Mouse (Mus musculus) kidney, adult 2 months (tissue): Measurements from ENCODE around the gene Decr2.
A peak's percentile ranks its signal among the peaks of the same experiment; 100 is the strongest.

ENCODE experiments used
- CTCF ChIP-seq: fragments of 200-500 bp; conservative IDR thresholded peaks from 2 replicates; pipeline ENCODE4 v1.5.1; 2011; ENCODE audit warnings: low read depth, mild to moderate bottlenecking, control low read depth, low read length, moderate library complexity, mixed read lengths; ENCODE audit not compliant: insufficient read depth, insufficient read length
- POLR2A ChIP-seq: fragments of 200-500 bp; IDR thresholded peaks from one replicate; pipeline ENCODE4 v1.6.1; 2011; ENCODE audit warnings: low read depth, low read length, control low read depth

DNA sequence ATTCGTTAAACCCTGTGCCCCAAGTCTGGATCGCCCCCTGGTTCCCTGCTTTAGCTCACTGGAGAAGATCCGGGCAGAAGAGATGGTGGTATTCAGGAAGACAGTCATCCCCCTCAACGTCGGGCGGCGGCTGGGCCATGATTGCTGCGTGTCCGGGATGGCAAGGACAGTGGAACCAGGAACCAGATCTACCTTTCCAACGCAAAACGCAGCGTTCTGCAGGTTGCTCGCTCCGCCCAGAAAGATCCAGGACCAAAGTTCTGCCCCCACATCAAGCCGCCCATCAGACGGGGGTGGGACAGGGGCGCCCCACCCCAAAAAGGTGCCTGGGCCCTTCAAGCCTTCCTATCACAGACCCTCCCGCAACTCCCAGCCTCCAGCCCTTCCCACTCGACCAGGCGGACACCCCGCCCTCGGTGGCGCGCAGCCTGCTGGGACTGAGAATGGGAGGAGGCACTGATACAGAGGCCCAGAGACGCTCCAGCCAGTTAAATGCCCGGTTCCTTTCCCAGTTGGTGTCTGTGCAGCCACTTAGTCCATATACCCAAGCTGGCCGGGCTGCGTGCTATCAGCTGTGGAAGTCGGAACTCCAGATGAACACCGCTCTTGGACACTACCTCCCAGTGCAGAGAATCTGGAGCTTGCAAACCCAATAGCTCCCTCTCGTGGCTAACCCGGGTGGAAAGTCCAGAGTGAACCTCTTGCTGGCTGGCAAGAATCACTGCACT, at the start of gene Decr2:
- TF ChIP-seq POLR2A (peak; percentile 37), CTCF (peak; percentile 90)
